ENCODE assay signal across 8 mouse cellular contexts in genomic region chr2:119797279-119797783, GRCm38 (mm10). TPM values are rescaled to one million over a fixed set of nuclear protein-coding genes. Genes with fewer than 3 reads are reported as not detected.
DNase-seq lines count a peak whose midpoint lies in the region; ATAC-seq and TF ChIP-seq lines count a peak whose summit lies in the region.

Gene Tyro3, plus strand, starts transcription at chr2:119797733.

- H3K36me3 ChIP-seq in embryonic facial prominence, embryonic 10.5 days (replicated peaks), result no peaks in the 10 kb centered on the region; the same call in 1 of the 2 replicates
- no peaks in the 10 kb centered on the region for H3K36me3 ChIP-seq in hindbrain, embryonic 14.5 days (replicated peaks; ENCODE audit: control insufficient read depth, insufficient read depth)
- H3K36me3 ChIP-seq in midbrain, embryonic 12.5 days, result no peaks in the 10 kb centered on the region

- DNase-seq in layer of hippocampus, adult 2 months (ENCODE audit: low spot score in 2 of 2), result no peak
- DNase-seq in layer of hippocampus, adult 11-12 months (ENCODE audit: low spot score), result no peak
- no peak for DNase-seq in embryonic facial prominence, embryonic 10.5 days (ENCODE audit: low spot score)
- DNase-seq in hindbrain, embryonic 14.5 days (ENCODE audit: low spot score), result no peak
- no peak for DNase-seq in embryo, embryonic 9.5 days (ENCODE audit: extremely low spot score)
- no peak for DNase-seq in adrenal gland, postnatal 25 days
- DNase-seq in kidney, postnatal 10 days, result no peak

- 62% methylated on average over 5 of the region's 5 CpGs for WGBS in embryonic facial prominence, embryonic 10.5 days
- 67% methylated on average over 5 of the region's 5 CpGs for WGBS in hindbrain, embryonic 14.5 days
- 65% methylated on average over 5 of the region's 5 CpGs for WGBS in midbrain, embryonic 12.5 days

- no peak for ATAC-seq in hindbrain, embryonic 14.5 days (ENCODE audit: low FRiP score)
- no peak for ATAC-seq in midbrain, embryonic 12.5 days (ENCODE audit: low FRiP score, low read depth)

- H3K27me3 ChIP-seq in embryonic facial prominence, embryonic 10.5 days (replicated peaks; ENCODE audit: low read depth, poor library complexity, severe bottlenecking), result peaks cover 51% of the 10 kb centered on the region
- peaks cover 16% of the 10 kb centered on the region; the same call in 1 of the 2 replicates for H3K27me3 ChIP-seq in hindbrain, embryonic 14.5 days (ENCODE audit: control insufficient read depth, insufficient read depth, low read length)
- H3K27me3 ChIP-seq in midbrain, embryonic 12.5 days, result peaks cover 47% of the 10 kb centered on the region

- TF ChIP-seq CTCF in layer of hippocampus, adult 2 months (conservative IDR thresholded peaks at IDR 0.05), result no peak

- peak within 1 kb of the TSS; percentile 90; the same call in 1 of the 2 replicates for H3K27ac ChIP-seq in layer of hippocampus, adult 2 months
- H3K27ac ChIP-seq in embryonic facial prominence, embryonic 10.5 days (replicated peaks), result no peak within 1 kb of the TSS
- H3K27ac ChIP-seq in hindbrain, embryonic 14.5 days, result no peak within 1 kb of the TSS
- no peak within 1 kb of the TSS for H3K27ac ChIP-seq in midbrain, embryonic 12.5 days (replicated peaks)

- H3K9me3 ChIP-seq in embryonic facial prominence, embryonic 10.5 days, result no peaks in the 10 kb centered on the region
- no peaks in the 10 kb centered on the region for H3K9me3 ChIP-seq in hindbrain, embryonic 14.5 days (ENCODE audit: control insufficient read depth, low read length)
- no peaks in the 10 kb centered on the region for H3K9me3 ChIP-seq in midbrain, embryonic 12.5 days

- peak within 1 kb of the TSS; percentile 22; the same call in 1 of the 2 replicates for H3K4me3 ChIP-seq in layer of hippocampus, adult 2 months
- 0 out of 2 replicates have a peak within 1 kb of the TSS, but pooled peaks have one; percentile 2 for H3K4me3 ChIP-seq in embryonic facial prominence, embryonic 10.5 days
- no peak within 1 kb of the TSS for H3K4me3 ChIP-seq in hindbrain, embryonic 14.5 days (replicated peaks; ENCODE audit: low read length)
- no peak within 1 kb of the TSS for H3K4me3 ChIP-seq in midbrain, embryonic 12.5 days

- peaks cover 41% of the 10 kb centered on the region for H3K4me1 ChIP-seq in embryonic facial prominence, embryonic 10.5 days
- H3K4me1 ChIP-seq in hindbrain, embryonic 14.5 days (replicated peaks; ENCODE audit: control insufficient read depth, insufficient read depth, low read length), result peaks cover 17% of the 10 kb centered on the region; the same call in 1 of the 2 replicates
- peaks cover 22% of the 10 kb centered on the region for H3K4me1 ChIP-seq in midbrain, embryonic 12.5 days

- H3K9ac ChIP-seq in hindbrain, embryonic 14.5 days, result no peak within 1 kb of the TSS
- H3K9ac ChIP-seq in midbrain, embryonic 12.5 days (replicated peaks), result no peak within 1 kb of the TSS

- no peak within 1 kb of the TSS for H3K4me2 ChIP-seq in hindbrain, embryonic 14.5 days (replicated peaks)
- no peak within 1 kb of the TSS for H3K4me2 ChIP-seq in midbrain, embryonic 12.5 days (replicated peaks)

RNA-seq across cellular contexts. Expression of gene Tyro3, which starts in this region (rescaled TPM):
- 10 to 100 TPM; 75.5 to 80.8 TPM for total RNA-seq in layer of hippocampus, adult 2 months (2021)
- 19.3 and 22.5 TPM in 2 replicates for polyA plus RNA-seq in embryonic facial prominence, embryonic 10.5 days (2016; fragmentation: Nextera tagmentation; extraction: Ambion mirVana)
- polyA plus RNA-seq in hindbrain, embryonic 14.5 days (2014; fragmentation: Nextera tagmentation; extraction: Ambion mirVana), result 26.4 and 26.7 TPM in 2 replicates
- 25.7 and 29.2 TPM in 2 replicates for polyA plus RNA-seq in midbrain, embryonic 12.5 days (2016; fragmentation: Nextera tagmentation; extraction: Ambion mirVana)
- 4.5 and 7.2 TPM in 2 replicates for total RNA-seq in adrenal gland, postnatal 25 days (2021)

Comparison
In these comparisons a context has a peak if more than half of its experiments do, and no peak if none do; other contexts are left out.
1. H3K4me3 ChIP-seq: peak in layer of hippocampus, adult 2 months (single experiment) and embryonic facial prominence, embryonic 10.5 days (single experiment); none in hindbrain, embryonic 14.5 days (single experiment) and midbrain, embryonic 12.5 days (single experiment).